Mouse (Mus musculus) lung, postnatal 14 days (tissue): ENCODE results near the gene Pcdh19.

Source experiments
- DNase-seq: peaks from one replicate; pipeline ENCODE4 v3.0.0; 2021

The Pcdh19 gene

DNA sequence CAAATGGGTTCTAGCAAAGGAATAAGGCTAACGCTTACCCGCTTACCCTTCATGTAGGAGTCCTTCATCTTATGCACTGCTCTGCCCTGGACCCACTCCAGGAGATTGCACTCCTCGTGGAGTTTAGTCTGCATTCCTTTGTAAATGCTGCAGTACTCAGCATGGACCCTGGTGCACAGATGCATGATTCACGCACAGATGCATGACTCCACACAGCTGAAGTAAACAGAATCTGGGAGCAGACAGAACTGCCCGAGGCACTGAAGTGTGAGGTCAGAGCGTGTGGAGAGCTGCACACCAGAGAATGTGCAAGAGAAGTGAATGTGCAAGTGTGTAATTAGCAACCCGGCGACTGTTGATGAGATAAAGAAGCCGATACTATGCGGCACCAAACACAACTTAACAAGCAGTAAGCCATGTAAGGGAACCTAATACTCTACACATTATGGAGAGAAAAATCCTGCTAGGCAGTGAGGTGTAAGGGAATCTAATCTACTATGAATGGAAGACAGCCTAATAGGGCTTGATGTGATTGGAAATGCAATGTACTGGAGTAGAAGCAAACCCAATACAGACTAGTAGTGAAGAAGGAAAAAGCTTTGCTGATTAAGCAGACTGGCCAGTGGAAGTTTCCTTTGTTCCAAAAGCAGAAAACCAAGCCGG, 32.8 kb downstream of the Pcdh19 start:
- DNase-seq = no peak

DNA sequence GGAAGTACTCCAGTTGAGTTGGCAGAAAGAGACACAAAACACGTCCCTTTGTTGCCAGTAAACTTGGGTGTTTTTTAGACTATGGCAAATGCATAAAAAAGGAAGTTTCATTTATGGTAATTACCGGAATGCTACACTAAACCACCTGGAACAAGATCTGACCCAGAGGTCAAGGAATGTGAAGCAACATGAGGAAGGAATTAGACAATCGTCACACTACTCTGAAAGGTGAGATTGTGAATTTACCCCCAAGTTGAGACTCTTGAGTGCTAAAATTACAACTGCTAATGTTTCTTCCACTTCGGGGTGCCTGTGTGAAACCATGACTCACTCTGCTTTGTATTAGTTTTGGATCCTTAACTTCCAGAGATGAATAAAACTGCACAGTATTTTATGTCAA, 33.6 kb downstream of the Pcdh19 start:
- no peak for DNase-seq

DNA sequence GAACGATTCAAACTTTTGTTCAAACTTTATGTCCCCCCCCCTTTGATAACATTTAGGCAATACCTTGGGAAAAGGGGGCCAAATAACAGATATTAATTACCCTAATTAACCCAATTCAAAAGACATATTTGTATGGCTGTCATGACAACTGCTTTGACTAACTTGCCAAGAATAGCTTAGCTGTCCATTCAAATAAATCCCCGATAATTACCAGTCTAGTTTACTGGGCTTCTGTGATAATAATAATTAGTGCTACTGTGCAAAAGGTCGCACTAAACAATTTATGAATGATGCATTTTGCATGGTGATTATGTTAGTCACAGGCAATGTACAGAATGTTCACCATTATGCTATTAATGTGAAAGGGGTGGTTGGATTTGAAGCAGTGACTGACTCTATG, 35.7 kb downstream of the Pcdh19 start:
- no peak for DNase-seq

DNA sequence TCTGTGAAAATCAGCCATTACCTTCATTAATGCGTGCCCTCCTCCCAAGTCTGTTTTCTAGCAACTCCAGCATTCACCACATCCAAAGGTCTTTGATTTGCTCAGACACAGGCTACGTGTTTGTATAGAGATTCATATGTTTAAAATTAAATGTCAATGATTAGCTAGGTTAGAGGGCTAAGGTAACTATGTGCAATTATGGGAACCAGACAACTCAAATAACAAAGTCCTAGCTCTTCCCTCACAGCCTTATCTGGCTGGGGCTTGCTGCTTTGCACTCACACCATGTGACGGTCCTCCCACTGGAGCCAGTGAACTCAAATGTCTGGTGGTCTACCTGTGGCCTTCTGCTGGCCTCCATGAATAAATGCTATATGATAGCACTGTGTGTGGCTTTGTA, 38.4 kb downstream of the Pcdh19 start:
- DNase-seq = no peak

DNA sequence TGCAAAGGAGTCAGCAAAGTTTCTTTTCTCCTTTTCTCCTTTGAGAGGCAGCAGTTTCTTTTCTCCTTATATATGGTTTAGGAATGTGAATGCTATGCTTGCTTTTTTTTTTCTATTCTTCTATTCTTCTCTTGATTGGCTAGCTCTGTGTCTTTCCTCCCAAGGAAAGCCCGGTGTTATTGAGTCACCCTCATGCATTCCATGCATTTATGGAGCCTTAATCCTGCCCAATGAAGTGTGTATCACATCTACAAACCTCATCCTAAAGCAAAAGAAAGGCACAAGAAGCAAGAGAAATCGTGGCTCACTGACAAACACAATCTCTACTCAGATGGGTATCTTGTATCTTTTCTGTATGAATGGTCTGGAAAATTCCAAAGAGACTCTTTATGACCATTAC, 41.0 kb downstream of the Pcdh19 start:
- no peak for DNase-seq

- DNase-seq = no peak
Observed at GRCm38 (mm10) chrX:133639445-133639844, 49.3 kb downstream of the Pcdh19 start.

DNA sequence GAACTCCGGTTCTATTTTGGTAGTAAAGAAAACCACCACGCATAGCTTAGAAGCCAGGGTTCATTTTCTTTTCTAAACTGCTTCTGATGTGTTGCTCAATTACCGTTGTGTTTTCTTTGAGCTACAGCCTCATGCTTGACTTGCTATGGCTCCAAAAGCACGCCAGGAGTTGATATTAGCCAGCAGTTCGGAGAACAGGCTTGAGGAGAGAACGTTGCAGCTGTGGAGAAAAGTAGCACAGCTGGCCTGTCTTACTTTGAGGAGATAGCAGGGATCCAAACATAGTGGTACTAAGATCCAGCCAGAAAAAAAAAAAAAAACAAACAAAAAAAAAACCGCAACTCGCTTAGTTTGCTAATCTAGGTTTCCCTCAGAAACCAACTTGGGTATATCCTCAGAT, 59.2 kb downstream of the Pcdh19 start:
- DNase-seq = peak; percentile 5

DNA sequence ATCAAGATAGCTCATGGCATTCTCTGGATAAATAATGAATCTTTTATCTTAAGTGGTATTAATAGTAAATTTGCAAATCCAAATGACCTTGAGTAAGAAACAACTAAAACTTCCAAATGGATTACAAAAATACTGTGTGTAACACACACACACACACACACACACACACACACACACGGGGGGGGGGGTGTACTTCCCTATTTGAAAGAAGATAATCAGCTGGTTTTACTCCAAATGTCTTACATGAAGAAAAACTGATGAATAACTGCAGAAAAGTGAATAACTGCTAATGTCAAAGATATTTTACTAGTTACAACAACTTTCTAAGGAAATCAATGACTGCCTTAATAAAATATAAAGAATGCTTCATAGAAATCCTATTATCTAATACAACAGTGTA, 70.6 kb downstream of the Pcdh19 start:
- DNase-seq = no peak

GRCm38 (mm10) chrX:133605828-133606227, 83.0 kb downstream of the Pcdh19 start:
- no peak for DNase-seq

GRCm38 (mm10) chrX:133604272-133604671, 84.5 kb downstream of the Pcdh19 start:
- peak; percentile 5 for DNase-seq

DNA sequence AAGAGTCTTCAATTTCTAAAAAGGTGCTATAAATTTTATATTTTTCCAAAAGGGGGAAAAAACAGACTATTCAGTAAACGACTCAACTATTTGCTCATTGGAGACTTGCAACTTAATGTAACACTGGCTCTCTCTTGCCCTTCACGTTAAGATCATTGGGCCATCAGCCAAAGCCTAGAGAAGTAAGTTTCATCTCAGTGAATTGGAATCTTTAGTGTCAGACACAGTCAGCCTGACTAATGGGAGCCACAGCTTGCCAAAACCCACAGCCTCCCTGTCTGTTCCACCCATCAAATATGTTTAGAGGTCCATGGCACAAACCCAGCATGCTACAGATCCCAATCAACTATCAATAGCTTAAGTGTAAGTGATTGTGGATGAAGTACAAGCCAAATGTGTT, 86.7 kb downstream of the Pcdh19 start:
- no peak for DNase-seq

DNA sequence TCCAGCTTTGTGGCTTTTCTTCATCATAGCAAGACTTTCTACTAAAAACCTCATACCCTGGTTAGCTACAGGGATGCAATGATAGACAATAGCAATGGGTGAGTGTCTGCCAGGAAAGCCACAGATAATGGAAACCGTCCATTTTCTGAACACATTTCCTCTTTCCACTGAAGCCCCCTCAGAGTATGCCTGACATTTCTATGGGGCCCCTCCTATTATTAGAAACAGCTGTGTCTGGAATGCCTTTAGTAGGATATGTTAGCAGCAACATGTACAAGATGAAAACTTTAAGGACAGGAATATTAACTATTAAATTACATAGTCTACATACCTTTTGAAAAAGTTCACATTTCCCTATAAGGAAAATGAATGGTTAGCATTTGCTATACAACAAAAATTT, 87.1 kb downstream of the Pcdh19 start:
- no peak for DNase-seq

DNA sequence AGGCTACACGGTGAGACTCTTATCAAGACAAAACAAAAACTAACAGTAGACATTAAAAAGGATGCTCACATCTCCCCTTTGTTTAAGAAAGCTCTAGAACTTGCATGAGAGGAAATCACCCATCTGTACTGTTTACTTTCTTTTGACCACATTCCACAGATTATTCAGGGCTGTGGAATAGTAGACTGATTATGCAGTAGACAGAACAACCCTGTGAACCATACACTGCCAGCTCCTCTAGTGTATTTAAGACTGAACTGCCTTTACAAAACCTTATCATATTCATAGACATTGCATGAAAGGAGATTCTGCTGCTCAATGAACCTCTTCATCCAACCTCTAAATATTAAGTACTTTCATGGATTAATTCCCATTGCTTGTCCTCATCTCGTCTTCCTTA, 87.6 kb downstream of the Pcdh19 start:
- DNase-seq = no peak

- no peak for DNase-seq
Observed at GRCm38 (mm10) chrX:133575601-133576382, 113.0 kb downstream of the Pcdh19 start.

DNA sequence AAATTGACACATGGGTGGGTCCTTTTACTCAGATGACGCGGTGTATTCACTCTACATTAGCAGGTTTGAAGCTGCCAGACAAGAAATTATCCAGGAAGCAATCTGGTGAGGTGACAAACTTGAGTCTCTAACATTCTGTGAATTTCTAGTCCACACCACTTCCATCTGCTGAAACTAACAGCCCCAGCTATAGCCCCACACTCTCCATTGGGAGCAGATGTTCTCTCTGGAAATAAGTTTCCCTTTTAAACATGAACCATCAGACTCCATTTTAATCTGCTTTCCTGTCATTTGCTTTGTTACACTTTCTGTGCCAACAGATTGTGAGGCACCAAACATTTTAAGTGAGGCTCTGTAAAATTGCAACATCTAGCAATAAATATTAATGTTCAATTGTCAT, 123.4 kb downstream of the Pcdh19 start:
- DNase-seq = no peak
